Mouse (Mus musculus) erythroblast, embryonic 14.5 days (primary cell): ENCODE results near the gene Plg.

ENCODE experiments used
- GATA1 ChIP-seq: IDR thresholded peaks from 2 replicates; pipeline ENCODE4 v1.6.1; 2012; ENCODE audit warnings: low read length, inconsistent platforms, mixed read lengths
- TAL1 ChIP-seq: IDR thresholded peaks from 3 replicates; pipeline ENCODE4 v1.6.1; 2012; ENCODE audit warnings: low read length, inconsistent platforms, mixed read lengths

DNA sequence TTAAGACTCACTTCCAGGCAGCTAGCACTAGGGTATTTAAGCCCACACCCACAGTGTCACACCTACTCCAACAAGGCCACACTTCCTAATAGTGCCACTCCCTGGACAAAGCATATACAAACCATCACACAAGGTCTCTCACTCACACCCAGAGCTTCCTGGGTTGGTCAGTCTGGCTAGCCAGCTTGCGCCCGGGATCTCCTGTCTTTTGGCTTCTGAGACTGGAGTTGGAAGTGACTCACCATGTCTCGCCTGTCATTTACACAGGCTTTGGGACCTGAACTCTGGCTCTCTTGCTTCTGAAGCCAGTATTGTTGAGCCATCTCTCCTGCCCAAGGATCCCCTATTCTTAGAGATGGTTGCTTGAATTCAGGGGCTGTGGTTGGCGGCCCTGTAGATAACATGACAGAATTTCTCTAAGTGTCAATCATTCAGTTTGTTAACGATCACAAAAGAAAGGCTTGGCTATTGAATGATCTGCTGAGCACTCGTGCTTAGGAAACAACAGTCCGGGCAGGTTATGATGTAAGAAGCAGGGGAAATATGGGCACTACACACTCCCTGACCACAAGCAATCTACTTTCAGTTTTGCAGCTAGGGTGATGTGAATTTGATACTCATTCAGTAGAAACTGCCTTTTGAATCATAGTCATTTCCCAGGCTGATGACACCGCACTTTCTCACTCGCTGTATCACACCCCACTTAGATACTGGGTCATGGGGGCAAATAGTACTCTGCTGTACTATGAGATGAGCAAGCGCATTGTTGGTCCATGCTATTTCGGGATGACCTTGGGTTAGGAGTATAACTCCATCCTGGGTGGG is 14.6 kb upstream of the Plg start:
- TF ChIP-seq GATA1 (no peak), TAL1 (no peak)
